Mouse (Mus musculus) heart, postnatal 0 days (tissue): Measurements from ENCODE around the gene Colgalt1.

Experiments
- CTCF ChIP-seq: IDR thresholded peaks from 2 replicates; pipeline ENCODE4 v1.5.1; 2016; ENCODE audit warnings: antibody characterized with exemption, control low read depth, low read depth
- EP300 ChIP-seq: IDR thresholded peaks from 2 replicates; pipeline ENCODE4 v1.6.1; 2016; ENCODE audit warnings: antibody characterized with exemption, low read depth

- no peak for TF ChIP-seq CTCF
- no peak for TF ChIP-seq EP300
Measured at GRCm38 (mm10) chr8:71593556-71594323, 17.1 kb upstream of the Colgalt1 start.
